Mouse (Mus musculus) forebrain, embryonic 11.5 days (tissue): ENCODE data around the gene Fam192a. TPM values are rescaled to one million over a fixed set of nuclear protein-coding genes. Genes with fewer than 3 reads are reported as not detected.

Experiments used
- ATAC-seq: fragments of 200-750 bp; cut with Nextera tagmentation; replicated peaks from 2 replicates; pipeline ENCODE4 v1.8.0; 2017; ENCODE audit warnings: moderate TSS enrichment; ENCODE audit not compliant: low FRiP score
- DNase-seq: peaks from one replicate; pipeline ENCODE4 v3.0.0-alpha.2; 2017; ENCODE audit warnings: low spot score
- H3K27ac ChIP-seq: fragments of 300-500 bp; sonication (generic); 2 replicates; pipeline ENCODE4 v1.5.1; 2014; ENCODE audit warnings: low read depth, low read length
- H3K27me3 ChIP-seq: fragments of 300-500 bp; sonication (generic); 2 replicates; pipeline ENCODE4 v1.6.1; 2014; ENCODE audit warnings: mild to moderate bottlenecking, low read length, mixed read lengths; ENCODE audit not compliant: control insufficient read depth, insufficient read depth
- H3K36me3 ChIP-seq: fragments of 300-500 bp; sonication (generic); 2 replicates; pipeline ENCODE4 v1.6.1; 2014; ENCODE audit warnings: mild to moderate bottlenecking, low read length, moderate library complexity, mixed read lengths; ENCODE audit not compliant: control insufficient read depth, insufficient read depth
- H3K4me1 ChIP-seq: fragments of 300-500 bp; sonication (generic); replicated peaks from 2 replicates; pipeline ENCODE4 v1.6.1; 2014; ENCODE audit warnings: low read length, mixed read lengths; ENCODE audit not compliant: control insufficient read depth, insufficient read depth
- H3K4me2 ChIP-seq: fragments of 300-500 bp; sonication (generic); 2 replicates; pipeline ENCODE4 v1.6.1; 2014; ENCODE audit warnings: low read depth, mild to moderate bottlenecking, low read length, moderate library complexity, mixed read lengths; ENCODE audit not compliant: severe bottlenecking
- H3K4me3 ChIP-seq: fragments of 300-500 bp; sonication (generic); 2 replicates; pipeline ENCODE4 v1.5.1; 2014; ENCODE audit warnings: low read depth, low read length
- H3K9ac ChIP-seq: fragments of 300-500 bp; sonication (generic); 2 replicates; pipeline ENCODE4 v1.6.1; 2014; ENCODE audit warnings: low read length
- H3K9me3 ChIP-seq: fragments of 300-500 bp; sonication (generic); 2 replicates; pipeline ENCODE4 v1.6.1; 2016; ENCODE audit warnings: low read length, mixed read lengths; ENCODE audit not compliant: control insufficient read depth
- WGBS: fragments of 180-500 bp; shearing (Covaris S2); extraction: QIAGEN DNeasy Blood & Tissue Kit; methylation state at CpG from one replicate; pipeline ENCODE4 v1.1.7; 2014; 5-methylcytosine and 5-hydroxymethylcytosine counted together
- polyA plus RNA-seq: library from polyadenylated mRNA; unstranded; fragments of >200 nt; fragmentation: Nextera tagmentation; extraction: Ambion mirVana; gene quantifications from 2 replicates; pipeline ENCODE4 v1.2.1, GENCODE M21; 2014

The Fam192a gene
- polyA plus RNA-seq, 1 experiment from 2014 or later: 108 TPM

DNA sequence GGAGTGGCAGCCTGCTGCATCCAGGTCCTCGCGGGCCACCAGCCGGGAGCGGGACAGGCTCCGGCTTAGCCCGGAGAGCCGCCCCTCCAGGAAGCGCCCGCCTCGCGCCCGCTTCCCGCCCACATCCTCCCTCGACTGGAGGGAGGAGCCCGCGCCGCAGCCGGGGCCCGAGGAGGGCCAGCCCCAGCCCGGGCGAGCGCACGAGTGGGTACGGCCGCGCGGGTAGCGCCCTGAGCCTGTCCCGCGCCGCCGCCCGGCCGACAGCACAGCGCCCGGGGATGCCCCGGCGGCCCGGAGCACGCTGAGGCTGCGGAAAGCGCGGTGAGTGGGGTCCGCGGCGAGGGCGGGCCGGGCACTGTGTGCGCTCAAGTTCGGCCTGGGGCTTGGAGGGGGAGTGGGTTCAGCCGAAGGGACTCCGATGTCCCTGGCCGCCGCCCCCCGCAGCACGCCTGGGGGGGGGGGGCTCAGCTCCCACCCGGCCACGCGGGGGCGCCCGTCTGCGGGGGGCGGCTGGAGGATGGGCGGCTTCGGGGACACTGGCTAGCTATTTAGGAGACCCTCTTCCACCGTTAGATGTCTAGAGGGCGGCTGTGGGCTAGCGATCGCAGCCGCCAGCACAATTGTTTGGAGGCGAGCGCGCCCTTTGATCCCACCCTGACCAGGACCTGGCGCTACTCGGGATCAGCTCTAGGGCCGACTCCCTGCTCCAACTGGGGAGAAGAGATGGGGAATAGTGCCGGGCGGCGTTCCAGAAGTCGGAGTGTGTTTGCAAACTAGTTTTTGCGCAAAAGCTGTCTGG is 68.7 kb downstream of the Fam192a start, which contains the start of gene Cpne2:
Gene Cpne2 (plus strand): TSS at position 118 of the 799 bp plus-strand sequence.
- ATAC-seq: peak; percentile 84
- 0 out of 2 replicates have a peak within 1 kb of the TSS, but pooled peaks have one; percentile 53 for H3K27ac ChIP-seq
- peak within 1 kb of the TSS; percentile 61 for H3K4me3 ChIP-seq
- H3K4me1 ChIP-seq: peaks cover 15% of the 10 kb centered on the region
- H3K9me3 ChIP-seq: no peaks in the 10 kb centered on the region
- peak within 1 kb of the TSS; percentile 82 for H3K9ac ChIP-seq
- H3K36me3 ChIP-seq: no peaks in the 10 kb centered on the region; the same call in 1 of the 2 replicates
- H3K4me2 ChIP-seq: peak within 1 kb of the TSS; percentile 92
- WGBS: under 1% methylated on average over 69 of the region's 81 CpGs
- H3K27me3 ChIP-seq: peaks cover 2% of the 10 kb centered on the region
- DNase-seq: peak; percentile 83

GRCm38 (mm10) chr8:94532525-94532872 is 69.3 kb downstream of the Fam192a start:
- Histone ChIP-seq H3K9ac (peak overlapping the region; percentile 82), H3K4me3 (peak overlapping the region; percentile 61), H3K27ac (0 out of 2 replicates have a peak overlapping the region, but pooled peaks have one; percentile 25), H3K27me3 (peaks cover 2% of the 10 kb centered on the region), H3K9me3 (no peaks in the 10 kb centered on the region), H3K4me1 (peaks cover 15% of the 10 kb centered on the region), H3K4me2 (peak overlapping the region; percentile 92), H3K36me3 (no peaks in the 10 kb centered on the region; the same call in 1 of the 2 replicates)
- DNase-seq (no peak), ATAC-seq (peak; percentile 18; the same call in 1 of the 2 replicates)
- 2% methylated on average over 24 of the region's 34 CpGs for WGBS

GRCm38 (mm10) chr8:94532000-94532399 is 69.8 kb downstream of the Fam192a start:
- peak overlapping the region; percentile 82 for H3K9ac ChIP-seq
- H3K4me2 ChIP-seq: peak overlapping the region; percentile 92
- H3K4me3 ChIP-seq: peak overlapping the region; percentile 61
- peaks cover 15% of the 10 kb centered on the region for H3K4me1 ChIP-seq
- no peaks in the 10 kb centered on the region; the same call in 1 of the 2 replicates for H3K36me3 ChIP-seq
- H3K9me3 ChIP-seq: no peaks in the 10 kb centered on the region
- H3K27me3 ChIP-seq: peaks cover 2% of the 10 kb centered on the region
- 0 out of 2 replicates have a peak overlapping the region, but pooled peaks have one; percentile 53 for H3K27ac ChIP-seq
- 0 out of 2 replicates have a peak, but pooled peaks have one; percentile 10 for ATAC-seq
- peak; percentile 55 for DNase-seq
- WGBS: 1% methylated on average over 8 of the region's 8 CpGs

DNA sequence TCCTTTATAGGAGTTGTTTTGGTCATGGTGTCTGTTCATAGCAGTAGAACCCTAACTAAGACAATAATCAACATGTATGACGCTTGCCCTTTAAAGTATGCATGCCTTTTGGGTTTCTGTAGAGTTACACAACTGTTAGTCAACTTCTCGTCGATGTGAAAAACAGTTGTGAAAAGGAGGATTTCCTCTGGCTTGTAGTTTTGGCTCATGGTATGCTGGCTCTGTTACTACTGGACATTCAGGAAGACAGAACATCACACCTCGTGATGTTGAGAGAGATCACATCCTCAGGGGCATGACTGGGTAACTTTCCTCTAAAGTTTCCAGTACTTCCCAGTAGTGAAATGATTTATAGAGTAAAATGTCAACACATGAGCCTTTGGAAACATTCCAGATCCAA is 71.2 kb downstream of the Fam192a start:
- Histone ChIP-seq H3K4me1 (peaks cover 14% of the 10 kb centered on the region), H3K9me3 (no peaks in the 10 kb centered on the region), H3K4me2 (no peak overlapping the region), H3K4me3 (no peak overlapping the region), H3K27me3 (peaks cover 2% of the 10 kb centered on the region), H3K27ac (no peak overlapping the region), H3K9ac (no peak overlapping the region), H3K36me3 (no peaks in the 10 kb centered on the region)
- WGBS: 91% methylated on average over 4 of the region's 4 CpGs
- ATAC-seq (no peak), DNase-seq (no peak)

DNA sequence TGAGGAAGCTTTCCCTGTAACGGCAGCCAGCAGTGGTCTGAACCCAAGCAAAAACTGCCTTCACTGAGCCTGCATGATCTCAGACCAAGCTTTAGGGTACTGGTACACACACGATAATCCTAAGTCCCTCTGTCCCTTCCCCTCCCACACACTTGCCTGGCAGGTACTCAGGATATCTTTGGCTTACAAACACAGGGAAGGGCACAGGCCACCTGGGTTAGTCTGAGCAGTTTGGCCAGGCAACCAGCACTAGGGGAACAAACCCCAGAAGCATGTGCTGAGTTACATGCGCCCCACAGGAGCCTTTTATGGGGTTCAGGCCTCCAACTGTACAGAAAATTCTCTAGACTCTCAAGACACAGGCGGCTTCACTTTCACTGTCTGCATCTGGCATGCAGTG is 71.9 kb downstream of the Fam192a start:
- DNase-seq (no peak), ATAC-seq (no peak)
- Histone ChIP-seq H3K9ac (no peak overlapping the region), H3K9me3 (no peaks in the 10 kb centered on the region), H3K4me2 (no peak overlapping the region), H3K27me3 (peaks cover 2% of the 10 kb centered on the region), H3K36me3 (no peaks in the 10 kb centered on the region), H3K4me3 (no peak overlapping the region), H3K27ac (no peak overlapping the region), H3K4me1 (peaks cover 12% of the 10 kb centered on the region)
- 78% methylated on average over 4 of the region's 4 CpGs for WGBS

DNA sequence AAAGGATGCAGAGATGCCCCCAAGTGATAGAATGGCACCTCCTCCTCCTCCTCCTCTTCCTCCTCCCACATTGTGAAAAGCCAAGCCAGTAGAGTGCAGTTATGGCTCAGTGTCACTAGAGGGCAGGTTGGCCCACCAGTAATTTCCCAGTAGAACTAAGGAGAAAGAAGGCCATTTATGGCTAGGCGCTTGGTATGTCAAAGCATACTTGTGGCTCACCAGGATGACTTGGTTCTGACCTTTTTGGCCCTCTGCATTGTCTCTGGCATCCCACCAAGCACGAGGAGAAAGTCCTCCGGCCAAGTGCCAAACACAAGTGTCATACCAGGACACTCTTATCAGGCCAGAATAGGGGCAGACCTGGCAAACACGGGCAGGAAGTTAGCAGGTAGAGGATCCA is 73.6 kb downstream of the Fam192a start:
- Histone ChIP-seq H3K9me3 (no peaks in the 10 kb centered on the region), H3K4me3 (no peak overlapping the region), H3K27me3 (peaks cover 2% of the 10 kb centered on the region), H3K4me2 (no peak overlapping the region), H3K9ac (no peak overlapping the region), H3K4me1 (peaks cover 5% of the 10 kb centered on the region), H3K27ac (no peak overlapping the region), H3K36me3 (no peaks in the 10 kb centered on the region)
- ATAC-seq (no peak), DNase-seq (peak; percentile 68)
- 40% methylated on average over 4 of the region's 4 CpGs for WGBS

DNA sequence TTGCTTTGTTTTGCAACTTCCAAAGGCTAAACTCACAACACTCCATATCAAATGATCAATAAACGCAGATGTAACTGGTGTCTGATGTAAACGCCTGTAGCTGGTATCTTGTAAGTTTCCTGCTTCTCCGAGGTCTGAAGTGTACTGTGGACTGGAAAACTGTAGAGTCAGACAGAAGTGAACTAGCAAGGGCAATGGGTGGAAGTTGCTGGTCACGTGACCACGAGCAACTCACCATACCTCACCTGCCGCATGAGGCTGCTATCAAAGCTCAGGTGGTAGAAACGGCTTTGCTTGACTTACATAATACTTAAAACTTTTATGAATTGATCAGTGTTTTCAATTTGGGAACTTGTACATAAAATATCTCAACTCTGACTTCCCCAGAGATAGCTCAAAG is 74.6 kb downstream of the Fam192a start:
- no peak for ATAC-seq
- Histone ChIP-seq H3K27me3 (no peaks in the 10 kb centered on the region; the same call in 1 of the 2 replicates), H3K9me3 (no peaks in the 10 kb centered on the region), H3K9ac (no peak overlapping the region), H3K27ac (no peak overlapping the region), H3K4me3 (no peak overlapping the region), H3K4me2 (no peak overlapping the region), H3K36me3 (no peaks in the 10 kb centered on the region), H3K4me1 (peaks cover 3% of the 10 kb centered on the region)
- 89% methylated on average over 7 of the region's 7 CpGs for WGBS
- DNase-seq: no peak

- no peaks in the 10 kb centered on the region for H3K9me3 ChIP-seq
- H3K27ac ChIP-seq: no peak overlapping the region
- ATAC-seq (no peak), DNase-seq (no peak)
- H3K36me3 ChIP-seq: no peaks in the 10 kb centered on the region
- WGBS: 88% methylated on average over 9 of the region's 9 CpGs
- no peak overlapping the region for H3K4me3 ChIP-seq
- no peaks in the 10 kb centered on the region for H3K4me1 ChIP-seq
- H3K27me3 ChIP-seq: no peaks in the 10 kb centered on the region
- H3K9ac ChIP-seq: no peak overlapping the region
- H3K4me2 ChIP-seq: no peak overlapping the region
Measured at GRCm38 (mm10) chr8:94524554-94524953, 77.2 kb downstream of the Fam192a start.
